Mouse (Mus musculus): ENCODE results near the gene Adcy2. TPM values are rescaled to one million over a fixed set of nuclear protein-coding genes. Genes with fewer than 3 reads are reported as not detected.

The Adcy2 gene
- polyA plus RNA-seq, 1 experiment from 2014 or later = 7.8 TPM

- ATAC-seq (ENCODE audit: insufficient read depth, low FRiP score, low TSS enrichment) (no peak), DNase-seq (ENCODE audit: low spot score) (no peak)
- no peaks in the 10 kb centered on the region for H3K36me3 ChIP-seq (ENCODE audit: control insufficient read depth, insufficient read depth, low read length)
- H3K27ac ChIP-seq (ENCODE audit: low read depth, low read length) = no peak overlapping the region
- no peaks in the 10 kb centered on the region for H3K9me3 ChIP-seq (ENCODE audit: control insufficient read depth, low read length)
- no peaks in the 10 kb centered on the region for H3K27me3 ChIP-seq (ENCODE audit: control insufficient read depth, insufficient read depth, low read length)
- 82% methylated on average over 6 of the region's 6 CpGs for WGBS
- no peak overlapping the region for H3K4me3 ChIP-seq (ENCODE audit: low read depth, low read length)
- no peak overlapping the region for H3K4me2 ChIP-seq (ENCODE audit: low read depth)
- H3K9ac ChIP-seq (ENCODE audit: low read length) = no peak overlapping the region
- no peaks in the 10 kb centered on the region for H3K4me1 ChIP-seq (ENCODE audit: control insufficient read depth, insufficient read depth, low read length)
These were observed 169.1 kb downstream of the Adcy2 start for GRCm38 (mm10) chr13:68830030-68830759.

DNA sequence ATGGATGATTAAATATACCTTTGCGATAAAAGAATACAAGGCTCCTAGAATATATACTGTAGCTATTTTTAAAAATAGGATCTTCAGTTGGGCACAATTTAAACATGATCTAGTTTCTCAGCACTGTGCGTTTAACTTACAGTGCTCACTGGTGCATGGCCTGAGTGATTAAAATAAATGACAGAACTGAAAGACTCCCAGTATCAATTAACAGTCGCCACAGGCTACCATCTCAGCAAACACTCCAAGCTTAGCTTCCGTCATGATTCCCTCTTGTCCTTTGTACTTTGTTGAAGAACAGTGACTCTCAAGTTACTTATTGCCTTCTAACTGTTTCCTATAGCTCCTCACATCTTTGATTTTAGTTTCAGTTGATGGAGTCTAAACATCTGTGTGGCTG lies 170.9 kb downstream of the Adcy2 start:
- H3K4me3 ChIP-seq (ENCODE audit: low read depth, low read length) = no peak overlapping the region
- H3K27me3 ChIP-seq (ENCODE audit: control insufficient read depth, insufficient read depth, low read length) = no peaks in the 10 kb centered on the region
- WGBS = 75% methylated on average over 4 of the region's 4 CpGs
- no peak overlapping the region for H3K27ac ChIP-seq (ENCODE audit: low read depth, low read length)
- H3K9ac ChIP-seq (ENCODE audit: low read length) = no peak overlapping the region
- DNase-seq (ENCODE audit: low spot score) (no peak), ATAC-seq (ENCODE audit: insufficient read depth, low FRiP score, low TSS enrichment) (no peak)
- H3K4me2 ChIP-seq (ENCODE audit: low read depth) = no peak overlapping the region
- H3K9me3 ChIP-seq (ENCODE audit: control insufficient read depth, low read length) = no peaks in the 10 kb centered on the region
- no peaks in the 10 kb centered on the region for H3K4me1 ChIP-seq (ENCODE audit: control insufficient read depth, insufficient read depth, low read length)
- H3K36me3 ChIP-seq (ENCODE audit: control insufficient read depth, insufficient read depth, low read length) = no peaks in the 10 kb centered on the region

GRCm38 (mm10) chr13:68826461-68826860 lies 172.9 kb downstream of the Adcy2 start:
- no peak overlapping the region for H3K4me3 ChIP-seq (ENCODE audit: low read depth, low read length)
- no peaks in the 10 kb centered on the region for H3K36me3 ChIP-seq (ENCODE audit: control insufficient read depth, insufficient read depth, low read length)
- ATAC-seq (ENCODE audit: insufficient read depth, low FRiP score, low TSS enrichment) (no peak), DNase-seq (ENCODE audit: low spot score) (no peak)
- no peak overlapping the region for H3K9ac ChIP-seq (ENCODE audit: low read length)
- no peak overlapping the region for H3K4me2 ChIP-seq (ENCODE audit: low read depth)
- no peaks in the 10 kb centered on the region for H3K9me3 ChIP-seq (ENCODE audit: control insufficient read depth, low read length)
- 100% methylated on average over 1 of the region's 1 CpGs for WGBS
- H3K4me1 ChIP-seq (ENCODE audit: control insufficient read depth, insufficient read depth, low read length) = no peaks in the 10 kb centered on the region
- no peaks in the 10 kb centered on the region for H3K27me3 ChIP-seq (ENCODE audit: control insufficient read depth, insufficient read depth, low read length)
- no peak overlapping the region for H3K27ac ChIP-seq (ENCODE audit: low read depth, low read length)

DNA sequence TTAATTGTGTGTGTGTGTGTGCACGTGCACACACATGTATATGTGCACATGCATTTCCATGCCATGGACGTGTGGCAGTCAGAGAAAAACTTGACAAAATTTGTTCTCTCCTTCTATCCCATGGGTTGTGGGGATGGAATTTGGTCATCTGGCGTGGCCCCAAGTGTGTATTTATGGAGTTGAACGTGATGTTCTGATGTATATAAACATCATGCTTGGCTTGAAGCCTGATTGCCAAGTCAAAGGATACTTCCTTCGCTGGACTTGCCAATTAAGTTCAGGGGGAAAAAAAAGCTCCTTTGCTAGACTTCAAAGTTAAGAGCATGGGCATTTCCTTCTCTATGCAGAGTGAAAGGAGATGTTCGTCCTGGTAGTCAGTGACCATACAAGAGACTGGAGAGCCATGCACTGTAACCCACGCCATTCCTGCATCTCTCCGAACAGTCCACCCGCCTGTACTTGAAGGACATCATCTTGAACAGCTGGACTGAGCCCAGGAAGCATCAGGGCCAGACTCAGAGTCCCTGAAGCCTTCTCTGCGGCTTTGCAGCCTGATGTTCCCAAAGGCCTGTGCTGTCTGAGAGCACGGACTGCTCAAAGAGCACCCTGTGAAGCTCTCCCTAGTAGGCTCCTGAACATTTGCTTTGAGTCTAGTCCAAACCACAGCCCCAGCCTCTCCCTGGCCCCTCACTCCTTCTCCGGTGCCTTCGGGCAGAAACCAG lies 178.3 kb downstream of the Adcy2 start:
- Histone ChIP-seq H3K4me2 (ENCODE audit: low read depth) (no peak overlapping the region), H3K27me3 (ENCODE audit: control insufficient read depth, insufficient read depth, low read length) (no peaks in the 10 kb centered on the region)
- WGBS = 89% methylated on average over 13 of the region's 13 CpGs

GRCm38 (mm10) chr13:68815704-68816477 lies 183.4 kb downstream of the Adcy2 start:
- no peak overlapping the region for H3K27ac ChIP-seq (ENCODE audit: low read depth, low read length)
- H3K4me3 ChIP-seq (ENCODE audit: low read depth, low read length) = no peak overlapping the region
- WGBS = 84% methylated on average over 4 of the region's 4 CpGs
- no peak for ATAC-seq (ENCODE audit: insufficient read depth, low FRiP score, low TSS enrichment)
- no peak overlapping the region for H3K9ac ChIP-seq (ENCODE audit: low read length)
- H3K36me3 ChIP-seq (ENCODE audit: control insufficient read depth, insufficient read depth, low read length) = no peaks in the 10 kb centered on the region
- no peak overlapping the region for H3K4me2 ChIP-seq (ENCODE audit: low read depth)
- DNase-seq (ENCODE audit: low spot score) = no peak
- no peaks in the 10 kb centered on the region for H3K4me1 ChIP-seq (ENCODE audit: control insufficient read depth, insufficient read depth, low read length)
- no peaks in the 10 kb centered on the region for H3K27me3 ChIP-seq (ENCODE audit: control insufficient read depth, insufficient read depth, low read length)
- H3K9me3 ChIP-seq (ENCODE audit: control insufficient read depth, low read length) = no peaks in the 10 kb centered on the region

More for the DNA sequence above, 178.3 kb downstream of the Adcy2 start:
- Histone ChIP-seq H3K9ac (ENCODE audit: low read length) (no peak overlapping the region), H3K36me3 (ENCODE audit: control insufficient read depth, insufficient read depth, low read length) (no peaks in the 10 kb centered on the region), H3K27ac (ENCODE audit: low read depth, low read length) (no peak overlapping the region), H3K9me3 (ENCODE audit: control insufficient read depth, low read length) (no peaks in the 10 kb centered on the region), H3K4me3 (ENCODE audit: low read depth, low read length) (no peak overlapping the region), H3K4me1 (ENCODE audit: control insufficient read depth, insufficient read depth, low read length) (no peaks in the 10 kb centered on the region)
- ATAC-seq (ENCODE audit: insufficient read depth, low FRiP score, low TSS enrichment) (no peak), DNase-seq (ENCODE audit: low spot score) (no peak)

- H3K36me3 ChIP-seq (ENCODE audit: control insufficient read depth, insufficient read depth, low read length) = no peaks in the 10 kb centered on the region
- WGBS = 80% methylated on average over 3 of the region's 3 CpGs
- H3K4me2 ChIP-seq (ENCODE audit: low read depth) = no peak overlapping the region
- no peak overlapping the region for H3K27ac ChIP-seq (ENCODE audit: low read depth, low read length)
- no peaks in the 10 kb centered on the region for H3K27me3 ChIP-seq (ENCODE audit: control insufficient read depth, insufficient read depth, low read length)
- no peak for DNase-seq (ENCODE audit: low spot score)
- no peaks in the 10 kb centered on the region for H3K9me3 ChIP-seq (ENCODE audit: control insufficient read depth, low read length)
- H3K4me3 ChIP-seq (ENCODE audit: low read depth, low read length) = no peak overlapping the region
- no peaks in the 10 kb centered on the region for H3K4me1 ChIP-seq (ENCODE audit: control insufficient read depth, insufficient read depth, low read length)
- no peak for ATAC-seq (ENCODE audit: insufficient read depth, low FRiP score, low TSS enrichment)
- no peak overlapping the region for H3K9ac ChIP-seq (ENCODE audit: low read length)
These were observed 188.2 kb downstream of the Adcy2 start for GRCm38 (mm10) chr13:68811185-68811584.

DNA sequence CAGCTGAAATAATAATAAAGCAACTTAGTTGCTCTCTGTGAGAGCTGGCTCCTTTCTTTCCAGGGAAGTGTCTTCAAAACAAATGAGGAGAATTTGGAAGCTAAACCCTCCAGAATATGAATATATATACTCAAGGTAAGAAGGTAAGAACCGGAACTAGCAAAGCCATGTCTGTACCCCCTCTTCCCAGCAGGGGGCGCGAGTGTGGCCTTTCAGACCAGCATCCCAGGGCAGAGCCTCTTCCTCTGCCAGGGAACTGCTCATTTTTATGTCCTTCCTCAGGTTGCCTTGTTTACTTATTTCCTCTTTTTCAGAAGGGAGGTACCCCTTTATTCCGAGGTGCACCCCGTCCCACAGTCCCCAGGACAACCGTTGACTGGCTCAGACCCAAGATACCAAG lies 199.6 kb downstream of the Adcy2 start:
- Histone ChIP-seq H3K27me3 (ENCODE audit: control insufficient read depth, insufficient read depth, low read length) (no peaks in the 10 kb centered on the region), H3K4me1 (ENCODE audit: control insufficient read depth, insufficient read depth, low read length) (no peaks in the 10 kb centered on the region), H3K9ac (ENCODE audit: low read length) (no peak overlapping the region), H3K4me3 (ENCODE audit: low read depth, low read length) (no peak overlapping the region), H3K36me3 (ENCODE audit: control insufficient read depth, insufficient read depth, low read length) (no peaks in the 10 kb centered on the region), H3K27ac (ENCODE audit: low read depth, low read length) (no peak overlapping the region), H3K9me3 (ENCODE audit: control insufficient read depth, low read length) (no peaks in the 10 kb centered on the region), H3K4me2 (ENCODE audit: low read depth) (no peak overlapping the region)
- WGBS = 69% methylated on average over 6 of the region's 6 CpGs
- DNase-seq (ENCODE audit: low spot score) = peak; percentile 14
- no peak for ATAC-seq (ENCODE audit: insufficient read depth, low FRiP score, low TSS enrichment)

- Histone ChIP-seq H3K27me3 (ENCODE audit: control insufficient read depth, insufficient read depth, low read length) (no peaks in the 10 kb centered on the region), H3K4me2 (ENCODE audit: low read depth) (no peak overlapping the region)
These were observed 206.1 kb downstream of the Adcy2 start for GRCm38 (mm10) chr13:68793286-68793685.

More at GRCm38 (mm10) chr13:68793286-68793685, 206.1 kb downstream of the Adcy2 start:
- Histone ChIP-seq H3K36me3 (ENCODE audit: control insufficient read depth, insufficient read depth, low read length) (no peaks in the 10 kb centered on the region), H3K27ac (ENCODE audit: low read depth, low read length) (no peak overlapping the region), H3K9ac (ENCODE audit: low read length) (no peak overlapping the region), H3K4me1 (ENCODE audit: control insufficient read depth, insufficient read depth, low read length) (no peaks in the 10 kb centered on the region), H3K4me3 (ENCODE audit: low read depth, low read length) (no peak overlapping the region), H3K9me3 (ENCODE audit: control insufficient read depth, low read length) (no peaks in the 10 kb centered on the region)
- no peak for DNase-seq (ENCODE audit: low spot score)
- no peak for ATAC-seq (ENCODE audit: insufficient read depth, low FRiP score, low TSS enrichment)
